Mouse (Mus musculus): ENCODE results near the gene Kiss1. TPM values are rescaled to one million over a fixed set of nuclear protein-coding genes. Genes with fewer than 3 reads are reported as not detected.
A peak's percentile ranks its signal among the peaks of the same experiment; 100 is the strongest.

Gene Kiss1
- not detected in 2 replicates for polyA plus RNA-seq (2015; fragmentation: Nextera tagmentation; extraction: Ambion mirVana)

DNA sequence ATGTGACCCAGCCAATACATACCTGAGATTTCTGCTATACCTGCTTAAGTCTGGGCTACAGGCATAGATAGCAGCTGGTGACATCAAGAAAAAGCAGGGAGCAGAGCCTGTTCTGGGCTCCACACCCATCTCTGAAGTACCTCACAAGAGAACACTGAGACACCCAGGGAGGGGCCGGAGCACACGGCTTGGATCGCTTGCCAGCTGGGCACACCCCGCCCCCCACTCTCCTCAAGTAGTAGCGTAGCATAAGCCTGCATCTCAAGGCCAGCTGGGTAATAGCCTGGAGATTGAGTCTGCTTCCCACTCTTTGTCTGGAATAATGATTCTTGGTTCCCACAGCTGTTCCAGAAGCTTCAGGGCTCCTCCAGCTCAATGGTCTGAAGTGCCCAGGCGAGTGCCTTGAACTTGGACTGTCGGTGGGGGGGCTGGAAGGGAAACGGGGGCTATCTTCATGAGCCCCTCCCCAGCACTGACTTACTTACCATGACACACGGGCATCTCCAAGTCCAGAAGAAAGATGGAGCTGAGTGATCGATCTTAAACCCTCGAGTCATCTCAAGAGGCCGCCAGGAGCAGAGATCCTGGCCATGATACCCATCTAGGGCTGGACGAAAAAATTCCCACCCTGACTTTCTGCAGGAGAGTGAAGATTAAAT is at the start of gene Kiss1:
Kiss1 (plus strand) TSS at position 609 of the 659 bp plus-strand sequence.
- no peak within 1 kb of the TSS for H3K27ac ChIP-seq (ENCODE audit: low read length)
- H3K9ac ChIP-seq (ENCODE audit: low read length) = no peak within 1 kb of the TSS; the same call in 1 of the 2 replicates
- H3K27me3 ChIP-seq (ENCODE audit: control insufficient read depth, insufficient read depth, low read length) = no peaks in the 10 kb centered on the region
- H3K36me3 ChIP-seq (ENCODE audit: control insufficient read depth, insufficient read depth, low read length) = no peaks in the 10 kb centered on the region
- H3K4me2 ChIP-seq (ENCODE audit: low read depth, low read length) = no peak within 1 kb of the TSS
- WGBS = 76% methylated on average over 13 of the region's 13 CpGs
- H3K4me1 ChIP-seq (ENCODE audit: control insufficient read depth, insufficient read depth, low read length) = no peaks in the 10 kb centered on the region
- no peak within 1 kb of the TSS for H3K4me3 ChIP-seq (replicated peaks; ENCODE audit: low read length)
- no peaks in the 10 kb centered on the region for H3K9me3 ChIP-seq (replicated peaks; ENCODE audit: control insufficient read depth, low read length)
- ATAC-seq (ENCODE audit: insufficient read depth, low FRiP score) = no peak

GRCm38 (mm10) chr1:133274163-133274562 is 47.5 kb upstream of the Kiss1 start:
- 89% methylated on average over 19 of the region's 19 CpGs for WGBS
- no peaks in the 10 kb centered on the region for H3K9me3 ChIP-seq (replicated peaks; ENCODE audit: control insufficient read depth, low read length)
- H3K4me2 ChIP-seq (ENCODE audit: low read depth, low read length) = no peak overlapping the region
- no peak for ATAC-seq (ENCODE audit: insufficient read depth, low FRiP score)
- no peaks in the 10 kb centered on the region; the same call in 1 of the 2 replicates for H3K36me3 ChIP-seq (ENCODE audit: control insufficient read depth, insufficient read depth, low read length)
- no peak overlapping the region for H3K9ac ChIP-seq (ENCODE audit: low read length)
- no peak overlapping the region for H3K4me3 ChIP-seq (replicated peaks; ENCODE audit: low read length)
- no peaks in the 10 kb centered on the region for H3K27me3 ChIP-seq (ENCODE audit: control insufficient read depth, insufficient read depth, low read length)
- H3K27ac ChIP-seq (ENCODE audit: low read length) = no peak overlapping the region
- peaks cover 1% of the 10 kb centered on the region; the same call in 1 of the 2 replicates for H3K4me1 ChIP-seq (ENCODE audit: control insufficient read depth, insufficient read depth, low read length)

DNA sequence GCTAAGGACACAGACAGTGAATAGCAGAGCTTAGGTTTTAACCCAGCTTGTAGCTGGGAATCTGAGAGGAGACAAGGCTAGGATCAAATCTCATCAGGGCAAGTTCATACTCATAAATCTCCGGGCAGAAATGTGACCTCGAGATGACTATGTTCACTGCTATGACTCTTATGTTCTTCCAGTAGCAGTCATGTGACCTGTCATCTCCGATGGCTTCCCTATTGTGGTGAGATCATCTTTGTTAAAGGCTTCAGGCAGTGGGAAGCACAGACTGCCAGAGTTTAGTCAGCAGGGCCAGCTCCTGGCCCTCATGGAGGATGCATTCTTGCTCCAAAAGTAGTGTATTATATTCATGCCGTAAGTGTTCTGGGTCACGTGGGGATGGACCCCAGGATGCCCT is 44.7 kb upstream of the Kiss1 start:
- 62% methylated on average over 5 of the region's 5 CpGs for WGBS
- no peaks in the 10 kb centered on the region for H3K27me3 ChIP-seq (ENCODE audit: control insufficient read depth, insufficient read depth, low read length)
- no peak overlapping the region for H3K9ac ChIP-seq (ENCODE audit: low read length)
- no peak overlapping the region for H3K4me3 ChIP-seq (replicated peaks; ENCODE audit: low read length)
- peaks cover 2% of the 10 kb centered on the region; the same call in 1 of the 2 replicates for H3K4me1 ChIP-seq (ENCODE audit: control insufficient read depth, insufficient read depth, low read length)
- no peak overlapping the region for H3K4me2 ChIP-seq (ENCODE audit: low read depth, low read length)
- ATAC-seq (ENCODE audit: insufficient read depth, low FRiP score) = no peak
- H3K9me3 ChIP-seq (replicated peaks; ENCODE audit: control insufficient read depth, low read length) = no peaks in the 10 kb centered on the region
- H3K27ac ChIP-seq (ENCODE audit: low read length) = no peak overlapping the region
- no peaks in the 10 kb centered on the region; the same call in 1 of the 2 replicates for H3K36me3 ChIP-seq (ENCODE audit: control insufficient read depth, insufficient read depth, low read length)

DNA sequence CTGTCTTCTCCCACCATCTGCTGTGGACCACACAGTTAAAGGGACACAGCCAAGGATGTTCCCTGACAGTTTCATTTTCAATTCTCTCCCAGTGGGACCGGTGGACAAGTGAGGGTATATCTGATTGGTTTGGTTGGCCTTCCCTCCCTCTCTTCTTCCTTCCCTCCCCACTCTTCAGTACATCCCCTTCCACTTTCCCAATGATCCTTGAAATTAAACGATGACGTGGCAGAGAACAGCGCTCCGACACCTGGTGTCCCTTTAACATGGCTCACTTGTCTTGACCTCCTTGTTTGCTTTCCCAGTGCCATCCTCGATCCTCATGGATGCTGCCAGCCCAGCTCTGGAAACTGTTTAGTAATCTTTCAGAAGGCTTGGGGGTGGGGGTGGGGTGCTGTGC is 43.1 kb upstream of the Kiss1 start:
- Histone ChIP-seq H3K9ac (ENCODE audit: low read length) (no peak overlapping the region), H3K36me3 (ENCODE audit: control insufficient read depth, insufficient read depth, low read length) (no peaks in the 10 kb centered on the region; the same call in 1 of the 2 replicates), H3K4me2 (ENCODE audit: low read depth, low read length) (no peak overlapping the region), H3K27me3 (ENCODE audit: control insufficient read depth, insufficient read depth, low read length) (no peaks in the 10 kb centered on the region), H3K4me3 (replicated peaks; ENCODE audit: low read length) (no peak overlapping the region), H3K27ac (ENCODE audit: low read length) (no peak overlapping the region), H3K4me1 (ENCODE audit: control insufficient read depth, insufficient read depth, low read length) (peaks cover 2% of the 10 kb centered on the region; the same call in 1 of the 2 replicates), H3K9me3 (replicated peaks; ENCODE audit: control insufficient read depth, low read length) (no peaks in the 10 kb centered on the region)
- 75% methylated on average over 6 of the region's 6 CpGs for WGBS
- ATAC-seq (ENCODE audit: insufficient read depth, low FRiP score) = no peak

DNA sequence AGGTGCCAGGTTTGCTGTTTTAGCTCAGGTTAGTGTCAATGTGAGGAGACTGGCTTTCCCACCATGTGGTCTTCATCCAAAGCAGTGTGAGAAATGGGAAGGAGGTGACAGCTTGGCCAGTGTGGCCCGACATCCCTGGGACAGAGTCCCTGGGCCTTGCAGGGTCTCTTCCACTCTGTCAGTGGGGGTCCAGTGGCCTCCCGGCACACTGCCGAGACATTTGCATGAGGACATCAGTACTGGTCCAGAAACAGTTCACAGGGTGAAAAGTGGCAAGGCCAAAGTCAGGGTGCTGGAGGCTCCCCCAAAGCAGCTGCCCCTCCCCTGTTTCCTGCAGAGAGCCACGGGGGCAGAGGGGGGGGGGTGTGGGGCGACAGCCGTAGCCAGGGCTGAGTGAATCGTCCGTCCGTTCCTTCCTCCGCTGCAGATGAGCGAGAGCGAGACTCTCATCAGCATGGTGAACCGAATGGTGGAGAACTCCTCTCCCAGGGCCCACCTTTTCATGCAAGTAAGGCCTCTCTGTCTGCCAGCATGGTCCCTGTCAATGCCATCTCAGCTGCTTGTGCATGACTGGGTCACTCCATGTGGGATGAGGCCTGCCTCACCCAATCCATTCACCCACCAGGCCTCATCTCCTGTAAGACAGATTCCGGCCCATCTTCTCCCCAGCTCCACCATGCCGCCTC is 42.6 kb upstream of the Kiss1 start:
- no peak for ATAC-seq (ENCODE audit: insufficient read depth, low FRiP score)
- Histone ChIP-seq H3K4me2 (ENCODE audit: low read depth, low read length) (no peak overlapping the region), H3K4me3 (replicated peaks; ENCODE audit: low read length) (no peak overlapping the region), H3K27me3 (ENCODE audit: control insufficient read depth, insufficient read depth, low read length) (no peaks in the 10 kb centered on the region), H3K9ac (ENCODE audit: low read length) (no peak overlapping the region), H3K27ac (ENCODE audit: low read length) (no peak overlapping the region), H3K36me3 (ENCODE audit: control insufficient read depth, insufficient read depth, low read length) (no peaks in the 10 kb centered on the region; the same call in 1 of the 2 replicates), H3K4me1 (ENCODE audit: control insufficient read depth, insufficient read depth, low read length) (peaks cover 2% of the 10 kb centered on the region; the same call in 1 of the 2 replicates), H3K9me3 (replicated peaks; ENCODE audit: control insufficient read depth, low read length) (no peaks in the 10 kb centered on the region)
- 73% methylated on average over 15 of the region's 15 CpGs for WGBS

DNA sequence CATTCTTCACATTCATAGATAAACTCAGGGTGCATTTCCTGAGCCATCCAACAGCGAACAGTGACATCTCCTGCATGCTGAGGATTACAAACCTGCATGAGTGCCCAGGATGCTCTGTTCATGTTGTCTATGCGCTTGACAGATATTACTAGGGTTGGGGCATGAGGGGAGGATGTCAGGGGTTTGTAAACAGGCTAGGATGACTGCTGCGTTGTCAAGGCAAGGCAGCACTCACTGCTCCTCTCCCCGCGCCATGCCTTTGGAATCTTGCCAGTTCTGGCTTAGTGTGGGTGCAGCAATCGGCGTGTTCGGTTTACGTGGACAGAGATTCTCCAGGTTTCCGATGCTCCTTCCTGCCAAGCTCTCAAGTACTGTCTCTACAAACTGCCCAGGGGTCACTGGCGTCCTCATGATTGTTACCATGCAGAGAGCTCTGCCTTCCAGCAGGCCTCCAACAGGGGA is 42.0 kb upstream of the Kiss1 start:
- Histone ChIP-seq H3K27ac (ENCODE audit: low read length) (no peak overlapping the region), H3K4me3 (replicated peaks; ENCODE audit: low read length) (no peak overlapping the region), H3K27me3 (ENCODE audit: control insufficient read depth, insufficient read depth, low read length) (no peaks in the 10 kb centered on the region), H3K9me3 (replicated peaks; ENCODE audit: control insufficient read depth, low read length) (no peaks in the 10 kb centered on the region), H3K4me1 (ENCODE audit: control insufficient read depth, insufficient read depth, low read length) (peaks cover 2% of the 10 kb centered on the region; the same call in 1 of the 2 replicates), H3K36me3 (ENCODE audit: control insufficient read depth, insufficient read depth, low read length) (no peaks in the 10 kb centered on the region; the same call in 1 of the 2 replicates), H3K9ac (ENCODE audit: low read length) (no peak overlapping the region), H3K4me2 (ENCODE audit: low read depth, low read length) (no peak overlapping the region)
- no peak for ATAC-seq (ENCODE audit: insufficient read depth, low FRiP score)
- WGBS = 49% methylated on average over 11 of the region's 11 CpGs

DNA sequence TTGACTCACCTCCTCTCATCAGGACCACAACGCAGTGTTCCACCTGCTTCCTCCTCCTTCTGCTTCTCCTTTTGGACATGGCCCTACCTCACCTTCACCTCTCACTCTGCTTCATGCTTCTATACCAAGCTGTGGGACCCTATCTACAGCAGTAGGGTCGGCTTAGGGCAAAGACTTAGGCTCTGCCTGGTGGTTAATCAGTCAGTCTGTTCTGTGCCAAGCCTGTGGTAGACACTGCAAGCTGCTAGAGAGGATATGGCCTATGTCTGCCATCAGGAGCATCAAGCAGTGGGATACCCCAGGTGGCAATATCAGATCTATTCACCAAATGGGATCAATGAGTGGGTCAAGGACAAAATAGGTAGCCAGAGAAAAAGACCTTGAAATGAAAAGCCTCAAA is 41.1 kb upstream of the Kiss1 start:
- 98% methylated on average over 2 of the region's 2 CpGs for whole genome bisulfite sequencing
- no peak overlapping the region for H3K4me2 ChIP-seq (ENCODE audit: low read depth, low read length)
- peaks cover 2% of the 10 kb centered on the region; the same call in 1 of the 2 replicates for H3K4me1 ChIP-seq (ENCODE audit: control insufficient read depth, insufficient read depth, low read length)
- no peak for ATAC-seq (ENCODE audit: insufficient read depth, low FRiP score)
- no peak overlapping the region for H3K9ac ChIP-seq (ENCODE audit: low read length)
- H3K9me3 ChIP-seq (replicated peaks; ENCODE audit: control insufficient read depth, low read length) = no peaks in the 10 kb centered on the region
- H3K27me3 ChIP-seq (ENCODE audit: control insufficient read depth, insufficient read depth, low read length) = no peaks in the 10 kb centered on the region
- H3K36me3 ChIP-seq (ENCODE audit: control insufficient read depth, insufficient read depth, low read length) = no peaks in the 10 kb centered on the region; the same call in 1 of the 2 replicates
- no peak overlapping the region for H3K4me3 ChIP-seq (replicated peaks; ENCODE audit: low read length)
- no peak overlapping the region for H3K27ac ChIP-seq (ENCODE audit: low read length)

- no peak overlapping the region for H3K4me3 ChIP-seq (replicated peaks; ENCODE audit: low read length)
- H3K4me1 ChIP-seq (ENCODE audit: control insufficient read depth, insufficient read depth, low read length) = no peaks in the 10 kb centered on the region
- H3K36me3 ChIP-seq (ENCODE audit: control insufficient read depth, insufficient read depth, low read length) = peaks cover 8% of the 10 kb centered on the region; the same call in 1 of the 2 replicates
- H3K27ac ChIP-seq (ENCODE audit: low read length) = no peak overlapping the region
- H3K9me3 ChIP-seq (replicated peaks; ENCODE audit: control insufficient read depth, low read length) = no peaks in the 10 kb centered on the region
- H3K27me3 ChIP-seq (ENCODE audit: control insufficient read depth, insufficient read depth, low read length) = no peaks in the 10 kb centered on the region
- WGBS = 83% methylated on average over 7 of the region's 7 CpGs
- no peak overlapping the region for H3K4me2 ChIP-seq (ENCODE audit: low read depth, low read length)
- peak; percentile 15; the same call in 1 of the 2 replicates for ATAC-seq (ENCODE audit: insufficient read depth, low FRiP score)
- H3K9ac ChIP-seq (ENCODE audit: low read length) = no peak overlapping the region
These were observed 35.8 kb upstream of the Kiss1 start for GRCm38 (mm10) chr1:133285907-133286306.

GRCm38 (mm10) chr1:133287051-133287450 is 34.6 kb upstream of the Kiss1 start:
- H3K9ac ChIP-seq (ENCODE audit: low read length) = no peak overlapping the region
- H3K27ac ChIP-seq (ENCODE audit: low read length) = no peak overlapping the region
- H3K9me3 ChIP-seq (replicated peaks; ENCODE audit: control insufficient read depth, low read length) = no peaks in the 10 kb centered on the region
- H3K4me2 ChIP-seq (ENCODE audit: low read depth, low read length) = no peak overlapping the region
- ATAC-seq (ENCODE audit: insufficient read depth, low FRiP score) = no peak
- peaks cover 8% of the 10 kb centered on the region; the same call in 1 of the 2 replicates for H3K36me3 ChIP-seq (ENCODE audit: control insufficient read depth, insufficient read depth, low read length)
- 77% methylated on average over 4 of the region's 4 CpGs for WGBS
- no peaks in the 10 kb centered on the region for H3K4me1 ChIP-seq (ENCODE audit: control insufficient read depth, insufficient read depth, low read length)
- H3K4me3 ChIP-seq (replicated peaks; ENCODE audit: low read length) = no peak overlapping the region
- H3K27me3 ChIP-seq (ENCODE audit: control insufficient read depth, insufficient read depth, low read length) = no peaks in the 10 kb centered on the region

Measured in stomach, embryonic 16.5 days (tissue).